Mouse (Mus musculus) gastrocnemius, adult 18-20 months (tissue): ENCODE measurements around the gene Chd9. TPM values are rescaled to one million over a fixed set of nuclear protein-coding genes. Genes with fewer than 3 reads are reported as not detected.
A peak's percentile ranks its signal among the peaks of the same experiment; 100 is the strongest.

Experiments used
- DNase-seq: peaks from one replicate; pipeline ENCODE4 v3.0.0; 2021; ENCODE audit warnings: low spot score
- total RNA-seq, 2 experiments: library from RNA; stranded (reverse); gene quantifications; 2 replicates each; pipeline ENCODE4 v1.2.3; 2021

Gene Chd9
- total RNA-seq, 2 experiments from 2014 or later = 28.7 to 53.9 TPM

- no peak for DNase-seq
Measured at GRCm38 (mm10) chr8:90837440-90837839, 9.3 kb downstream of the Chd9 start.

GRCm38 (mm10) chr8:90839725-90840714 lies 11.9 kb downstream of the Chd9 start:
- peak; percentile 41 for DNase-seq

GRCm38 (mm10) chr8:90841321-90841720 lies 13.2 kb downstream of the Chd9 start:
- DNase-seq = peak; percentile 41

GRCm38 (mm10) chr8:90843127-90843526 lies 15.0 kb downstream of the Chd9 start:
- DNase-seq = no peak

- no peak for DNase-seq
Measured at GRCm38 (mm10) chr8:90844179-90844967, 16.2 kb downstream of the Chd9 start.

GRCm38 (mm10) chr8:90847980-90848379 lies 19.8 kb downstream of the Chd9 start:
- DNase-seq = peak; percentile 56

GRCm38 (mm10) chr8:90849462-90850050 lies 21.4 kb downstream of the Chd9 start:
- no peak for DNase-seq

- no peak for DNase-seq
Measured at GRCm38 (mm10) chr8:90851544-90851943, 23.4 kb downstream of the Chd9 start.

GRCm38 (mm10) chr8:90853971-90854670 lies 26.0 kb downstream of the Chd9 start:
- no peak for DNase-seq

GRCm38 (mm10) chr8:90854671-90855161 lies 26.6 kb downstream of the Chd9 start:
- no peak for DNase-seq

GRCm38 (mm10) chr8:90856171-90856570 lies 28.0 kb downstream of the Chd9 start:
- no peak for DNase-seq

- DNase-seq = no peak
Measured at GRCm38 (mm10) chr8:90856952-90857351, 28.8 kb downstream of the Chd9 start.

- no peak for DNase-seq
Measured at GRCm38 (mm10) chr8:90858071-90858470, 29.9 kb downstream of the Chd9 start.

GRCm38 (mm10) chr8:90861266-90861944 lies 33.3 kb downstream of the Chd9 start:
- no peak for DNase-seq

GRCm38 (mm10) chr8:90862038-90862437 lies 33.9 kb downstream of the Chd9 start:
- DNase-seq = peak; percentile 83

GRCm38 (mm10) chr8:90867061-90867460 lies 38.9 kb downstream of the Chd9 start:
- no peak for DNase-seq

- DNase-seq = no peak
Measured at GRCm38 (mm10) chr8:90867911-90868310, 39.8 kb downstream of the Chd9 start.

- DNase-seq = peak; percentile 40
Measured at GRCm38 (mm10) chr8:90868334-90868733, 40.2 kb downstream of the Chd9 start.

GRCm38 (mm10) chr8:90869071-90869919 lies 41.1 kb downstream of the Chd9 start:
- peak; percentile 97 for DNase-seq
